Mouse (Mus musculus): ENCODE measurements at regions not wholly inside any gene's neighbourhood (a gene's known extent, or its start where the extent isn't known, plus 50 kb on each side); places are given as distances from the start of the nearest gene placed in this dataset.

DNA sequence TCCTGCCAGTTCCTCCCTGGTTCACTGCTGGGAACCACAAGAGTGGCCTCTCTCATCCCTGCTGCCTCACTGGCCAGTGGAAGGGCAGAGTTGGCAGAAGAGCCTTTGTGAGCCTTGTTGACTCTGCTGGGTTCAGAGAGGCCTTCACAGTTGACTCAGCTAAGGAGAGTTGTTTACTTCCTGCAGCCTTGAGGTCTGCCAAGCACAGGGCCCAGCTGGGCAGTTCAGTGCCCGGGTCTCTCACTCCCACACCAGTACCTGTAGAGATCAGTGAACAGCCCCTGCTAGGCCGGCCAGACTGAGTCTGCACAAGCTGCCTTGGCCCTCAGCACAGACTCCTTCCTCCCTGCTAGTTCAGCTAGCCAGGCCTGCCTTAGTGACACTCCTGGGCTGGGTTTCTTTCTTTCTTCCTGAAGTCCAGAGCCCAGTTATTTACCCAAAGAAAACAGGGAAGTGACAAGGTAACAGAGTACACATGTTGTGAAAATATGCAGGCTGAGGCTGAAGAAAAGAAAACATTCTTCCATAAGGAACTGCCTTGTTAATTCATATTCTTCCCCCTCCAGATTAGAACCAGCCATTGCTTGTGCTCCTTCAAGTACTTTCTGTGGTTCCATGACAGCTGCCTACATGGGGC, 207.8 kb downstream of the Zfp36l1 start:
- DNase-seq (ENCODE audit: low spot score) (peak; percentile 77), ATAC-seq (ENCODE audit: low FRiP score, low TSS enrichment) (peak; percentile 87)
- H3K36me3 ChIP-seq (ENCODE audit: control insufficient read depth, insufficient read depth, low read length): no peaks in the 10 kb centered on the region
- 28% methylated on average over 2 of the region's 2 CpGs for WGBS
- H3K27me3 ChIP-seq (ENCODE audit: control insufficient read depth, insufficient read depth, low read length): no peaks in the 10 kb centered on the region
- TF ChIP-seq EP300 (optimal IDR thresholded peaks at IDR 0.05): peak; percentile 13
- no peak for TF ChIP-seq CTCF (IDR thresholded peaks at IDR 0.05; ENCODE audit: low read depth)
- H3K4me2 ChIP-seq (replicated peaks; ENCODE audit: low read depth): no peak overlapping the region
- H3K4me1 ChIP-seq (replicated peaks; ENCODE audit: control insufficient read depth, insufficient read depth): peaks cover 9% of the 10 kb centered on the region
- no peaks in the 10 kb centered on the region for H3K9me3 ChIP-seq (ENCODE audit: control insufficient read depth, low read length)
- no peak overlapping the region for H3K9ac ChIP-seq (ENCODE audit: low read length)
- H3K4me3 ChIP-seq (ENCODE audit: low read depth, low read length): no peak overlapping the region
- H3K27ac ChIP-seq (replicated peaks): peak overlapping the region; percentile 97

DNA sequence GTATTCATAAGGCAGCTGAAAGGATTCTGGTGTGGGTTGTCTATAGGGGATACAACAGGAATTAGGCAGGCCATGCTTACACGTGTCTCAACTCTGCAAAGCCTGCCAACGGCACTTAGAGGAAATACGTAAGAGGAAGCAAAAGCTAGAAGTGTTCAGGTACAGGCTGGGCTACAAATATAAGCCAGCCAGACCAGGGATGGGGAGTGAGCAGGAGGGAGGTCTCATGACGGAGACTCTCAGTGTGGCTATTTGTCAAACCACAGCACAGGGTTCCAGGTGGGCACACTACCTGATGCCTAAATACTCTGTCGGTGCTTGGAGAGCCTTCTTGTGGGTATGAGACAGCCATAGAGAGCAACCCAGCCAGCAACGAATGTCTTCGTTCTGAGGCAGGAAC, 210.1 kb downstream of the Zfp36l1 start:
- WGBS: 66% methylated on average over 7 of the region's 7 CpGs
- H3K4me2 ChIP-seq (replicated peaks; ENCODE audit: low read depth): no peak overlapping the region
- DNase-seq (ENCODE audit: low spot score) (no peak), ATAC-seq (ENCODE audit: low FRiP score, low TSS enrichment) (no peak)
- peaks cover 9% of the 10 kb centered on the region for H3K4me1 ChIP-seq (replicated peaks; ENCODE audit: control insufficient read depth, insufficient read depth)
- no peaks in the 10 kb centered on the region for H3K9me3 ChIP-seq (ENCODE audit: control insufficient read depth, low read length)
- TF ChIP-seq EP300 (optimal IDR thresholded peaks at IDR 0.05) (no peak), CTCF (IDR thresholded peaks at IDR 0.05; ENCODE audit: low read depth) (no peak)
- no peak overlapping the region for H3K9ac ChIP-seq (ENCODE audit: low read length)
- H3K36me3 ChIP-seq (ENCODE audit: control insufficient read depth, insufficient read depth, low read length): no peaks in the 10 kb centered on the region
- no peak overlapping the region for H3K4me3 ChIP-seq (ENCODE audit: low read depth, low read length)
- no peaks in the 10 kb centered on the region for H3K27me3 ChIP-seq (ENCODE audit: control insufficient read depth, insufficient read depth, low read length)
- H3K27ac ChIP-seq (replicated peaks): peak overlapping the region; percentile 50

DNA sequence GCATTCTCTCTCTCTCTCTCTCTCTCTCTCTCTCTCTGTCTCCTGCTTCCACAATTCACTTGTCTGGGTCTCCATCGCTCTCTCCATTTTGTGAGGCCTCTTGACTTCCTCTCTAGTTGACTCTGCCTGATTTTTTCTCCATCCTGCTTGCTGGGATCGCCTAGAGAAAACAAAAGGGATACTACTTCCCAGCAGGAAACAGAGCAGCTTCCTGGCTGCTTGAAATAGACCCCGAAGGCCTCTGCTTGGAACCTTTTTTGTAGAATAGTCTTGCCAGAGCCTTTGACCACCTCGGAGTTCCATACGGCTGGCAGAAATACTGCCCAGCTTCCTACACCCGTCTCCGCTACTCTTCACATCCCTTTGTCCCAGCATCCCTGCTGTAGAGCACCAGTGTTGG, 210.7 kb downstream of the Zfp36l1 start:
- TF ChIP-seq CTCF (IDR thresholded peaks at IDR 0.05; ENCODE audit: low read depth): no peak
- TF ChIP-seq EP300 (optimal IDR thresholded peaks at IDR 0.05): no peak
- Histone ChIP-seq H3K27ac (replicated peaks) (peak overlapping the region; percentile 50), H3K27me3 (ENCODE audit: control insufficient read depth, insufficient read depth, low read length) (no peaks in the 10 kb centered on the region), H3K36me3 (ENCODE audit: control insufficient read depth, insufficient read depth, low read length) (no peaks in the 10 kb centered on the region), H3K4me3 (ENCODE audit: low read depth, low read length) (no peak overlapping the region), H3K4me1 (replicated peaks; ENCODE audit: control insufficient read depth, insufficient read depth) (peaks cover 9% of the 10 kb centered on the region), H3K9ac (ENCODE audit: low read length) (no peak overlapping the region), H3K4me2 (replicated peaks; ENCODE audit: low read depth) (no peak overlapping the region), H3K9me3 (ENCODE audit: control insufficient read depth, low read length) (no peaks in the 10 kb centered on the region)
- WGBS: 69% methylated on average over 7 of the region's 7 CpGs
- DNase-seq (ENCODE audit: low spot score) (no peak), ATAC-seq (ENCODE audit: low FRiP score, low TSS enrichment) (no peak)

DNA sequence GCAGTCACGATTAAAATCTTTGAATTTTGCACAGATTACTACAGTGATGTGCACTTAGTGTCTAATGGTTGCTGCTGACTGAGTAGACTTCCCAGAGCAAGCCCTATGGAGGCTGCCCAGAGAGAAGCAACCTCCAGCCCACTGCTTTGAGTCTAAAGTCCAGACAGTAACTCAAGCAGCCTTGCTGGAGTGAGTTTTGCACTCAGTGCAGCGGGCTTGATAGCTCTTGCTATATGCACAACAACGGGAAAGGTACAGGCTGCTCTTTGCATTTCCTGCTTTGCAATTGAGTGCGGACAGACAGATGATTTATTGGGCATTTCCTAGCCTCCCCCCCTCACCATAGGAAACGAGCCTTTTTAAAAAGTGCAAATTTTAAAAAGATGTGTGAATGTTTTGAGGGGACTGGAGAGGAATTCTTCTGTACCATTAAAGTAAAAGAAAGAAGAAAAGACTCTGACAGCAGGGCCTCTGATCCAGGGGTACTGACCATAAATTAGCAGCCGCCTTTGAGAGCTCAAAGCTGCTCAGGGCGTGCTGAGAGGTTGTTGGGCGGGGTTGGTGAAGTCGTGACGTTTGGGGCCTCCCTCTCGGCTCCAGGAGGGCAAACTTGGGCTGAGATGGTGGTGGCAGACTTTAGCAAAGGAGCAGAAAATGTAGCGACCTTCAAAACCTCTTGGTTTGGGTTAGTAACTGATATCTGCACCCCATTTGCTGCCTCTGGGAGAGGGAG, 214.4 kb downstream of the Zfp36l1 start:
- Histone ChIP-seq H3K4me2 (replicated peaks; ENCODE audit: low read depth) (no peak overlapping the region), H3K9ac (ENCODE audit: low read length) (no peak overlapping the region)

DNA sequence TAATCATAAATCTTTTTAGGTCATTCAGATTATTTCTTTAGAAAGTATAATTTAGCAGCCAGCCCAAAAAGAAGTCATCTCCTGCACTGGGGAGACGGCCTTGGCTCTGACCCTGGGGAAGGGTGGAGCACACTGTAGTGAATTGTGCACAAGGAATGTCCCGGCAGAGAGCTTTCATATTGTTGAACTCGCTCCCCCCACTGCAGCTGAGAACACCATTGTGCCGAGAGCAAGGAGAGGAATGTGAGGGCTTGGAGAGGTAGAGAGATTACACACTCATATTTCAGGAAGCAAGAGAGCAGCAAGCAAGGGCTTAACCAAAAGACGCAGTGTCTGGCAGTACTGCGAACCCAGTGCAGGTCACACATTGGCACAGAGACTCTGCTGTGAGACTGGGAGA, 216.8 kb downstream of the Zfp36l1 start:
- no peaks in the 10 kb centered on the region for H3K36me3 ChIP-seq (ENCODE audit: control insufficient read depth, insufficient read depth, low read length)
- peaks cover 10% of the 10 kb centered on the region for H3K4me1 ChIP-seq (replicated peaks; ENCODE audit: control insufficient read depth, insufficient read depth)
- peak overlapping the region; percentile 82 for H3K27ac ChIP-seq (replicated peaks)
- no peak overlapping the region for H3K4me3 ChIP-seq (ENCODE audit: low read depth, low read length)
- TF ChIP-seq CTCF (IDR thresholded peaks at IDR 0.05; ENCODE audit: low read depth) (no peak), EP300 (optimal IDR thresholded peaks at IDR 0.05) (no peak)
- no peaks in the 10 kb centered on the region for H3K9me3 ChIP-seq (ENCODE audit: control insufficient read depth, low read length)
- no peak overlapping the region for H3K4me2 ChIP-seq (replicated peaks; ENCODE audit: low read depth)
- ATAC-seq (ENCODE audit: low FRiP score, low TSS enrichment) (peak; percentile 69), DNase-seq (ENCODE audit: low spot score) (peak; percentile 61)
- no peak overlapping the region for H3K9ac ChIP-seq (ENCODE audit: low read length)
- WGBS: 11% methylated on average over 6 of the region's 6 CpGs
- no peaks in the 10 kb centered on the region for H3K27me3 ChIP-seq (ENCODE audit: control insufficient read depth, insufficient read depth, low read length)

More for the DNA sequence above, 214.4 kb downstream of the Zfp36l1 start:
- H3K4me1 ChIP-seq (replicated peaks; ENCODE audit: control insufficient read depth, insufficient read depth): peaks cover 6% of the 10 kb centered on the region; the same call in 1 of the 2 replicates
- H3K4me3 ChIP-seq (ENCODE audit: low read depth, low read length): no peak overlapping the region
- H3K27me3 ChIP-seq (ENCODE audit: control insufficient read depth, insufficient read depth, low read length): no peaks in the 10 kb centered on the region
- peak overlapping the region; percentile 65 for H3K27ac ChIP-seq (replicated peaks)
- H3K36me3 ChIP-seq (ENCODE audit: control insufficient read depth, insufficient read depth, low read length): no peaks in the 10 kb centered on the region
- no peaks in the 10 kb centered on the region for H3K9me3 ChIP-seq (ENCODE audit: control insufficient read depth, low read length)
- ATAC-seq (ENCODE audit: low FRiP score, low TSS enrichment) (peak; percentile 58), DNase-seq (ENCODE audit: low spot score) (peak; percentile 58)
- WGBS: 18% methylated on average over 12 of the region's 12 CpGs
- TF ChIP-seq EP300 (optimal IDR thresholded peaks at IDR 0.05) (no peak), CTCF (IDR thresholded peaks at IDR 0.05; ENCODE audit: low read depth) (no peak)

DNA sequence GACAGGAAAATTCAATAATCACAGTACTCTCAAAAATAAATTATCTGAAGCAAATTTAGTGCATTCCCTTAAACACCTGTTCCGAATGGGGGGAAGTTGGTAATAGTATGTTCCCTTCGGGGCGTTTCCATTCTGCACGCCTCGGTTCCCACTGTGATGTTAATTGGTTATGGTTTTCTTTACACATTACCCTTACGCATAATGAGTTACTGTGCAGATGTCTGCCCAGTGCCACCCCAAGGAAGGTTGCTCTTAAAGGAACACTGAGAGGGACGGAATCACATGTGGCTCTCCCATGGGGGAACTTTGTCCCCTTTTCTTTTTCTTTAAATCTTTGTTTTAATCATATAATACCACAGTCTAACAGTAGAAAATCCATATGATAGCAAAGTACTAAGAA, 217.5 kb downstream of the Zfp36l1 start:
- no peaks in the 10 kb centered on the region for H3K27me3 ChIP-seq (ENCODE audit: control insufficient read depth, insufficient read depth, low read length)
- whole genome bisulfite sequencing: 71% methylated on average over 7 of the region's 7 CpGs
- H3K9ac ChIP-seq (ENCODE audit: low read length): no peak overlapping the region
- H3K27ac ChIP-seq (replicated peaks): no peak overlapping the region
- DNase-seq (ENCODE audit: low spot score) (no peak), ATAC-seq (ENCODE audit: low FRiP score, low TSS enrichment) (no peak)
- no peak overlapping the region for H3K4me2 ChIP-seq (replicated peaks; ENCODE audit: low read depth)
- H3K4me1 ChIP-seq (replicated peaks; ENCODE audit: control insufficient read depth, insufficient read depth): peaks cover 11% of the 10 kb centered on the region
- no peak overlapping the region for H3K4me3 ChIP-seq (ENCODE audit: low read depth, low read length)
- no peaks in the 10 kb centered on the region for H3K9me3 ChIP-seq (ENCODE audit: control insufficient read depth, low read length)
- TF ChIP-seq CTCF (IDR thresholded peaks at IDR 0.05; ENCODE audit: low read depth) (no peak), EP300 (optimal IDR thresholded peaks at IDR 0.05) (no peak)
- H3K36me3 ChIP-seq (ENCODE audit: control insufficient read depth, insufficient read depth, low read length): no peaks in the 10 kb centered on the region

Measured in stomach, postnatal 0 days (tissue).